Mouse (Mus musculus) limb, embryonic 15.5 days (tissue): ENCODE measurements around the gene Pdcd4. TPM values are rescaled to one million over a fixed set of nuclear protein-coding genes. Genes with fewer than 3 reads are reported as not detected.
A peak's percentile ranks its signal among the peaks of the same experiment; 100 is the strongest.

ENCODE experiments used
- ATAC-seq: fragments of 200-750 bp; cut with Nextera tagmentation; 2 replicates; pipeline ENCODE4 v1.8.0; 2017; ENCODE audit warnings: low read depth, moderate TSS enrichment; ENCODE audit not compliant: insufficient number of reproducible peaks, low FRiP score, low TSS enrichment
- H3K27ac ChIP-seq: fragments of 300-500 bp; sonication (generic); 2 replicates; pipeline ENCODE4 v1.5.1; 2015; ENCODE audit warnings: moderate library complexity, mild to moderate bottlenecking, inconsistent platforms
- H3K27me3 ChIP-seq: fragments of 300-500 bp; sonication (generic); 2 replicates; pipeline ENCODE4 v1.6.1; 2015; ENCODE audit warnings: inconsistent platforms
- H3K36me3 ChIP-seq: fragments of 300-500 bp; sonication (generic); 2 replicates; pipeline ENCODE4 v1.6.1; 2015; ENCODE audit warnings: inconsistent platforms
- H3K4me1 ChIP-seq: fragments of 300-500 bp; sonication (generic); 2 replicates; pipeline ENCODE4 v1.6.1; 2015; ENCODE audit warnings: inconsistent platforms
- H3K4me2 ChIP-seq: fragments of 300-500 bp; sonication (generic); 2 replicates; pipeline ENCODE4 v1.6.1; 2015; ENCODE audit warnings: mild to moderate bottlenecking, inconsistent platforms
- H3K4me3 ChIP-seq: fragments of 300-500 bp; sonication (generic); 2 replicates; pipeline ENCODE4 v1.5.1; 2015; ENCODE audit warnings: mild to moderate bottlenecking, inconsistent platforms
- H3K9ac ChIP-seq: fragments of 300-500 bp; sonication (generic); 2 replicates; pipeline ENCODE4 v1.6.1; 2015; ENCODE audit warnings: inconsistent platforms
- H3K9me3 ChIP-seq: fragments of 300-500 bp; sonication (generic); 2 replicates; pipeline ENCODE4 v1.6.1; 2016; ENCODE audit warnings: inconsistent platforms
- WGBS: fragments of 180-500 bp; shearing (Covaris S2); methylation state at CpG from one replicate; pipeline ENCODE4 v1.1.7; 2015; 5-methylcytosine and 5-hydroxymethylcytosine counted together
- polyA plus RNA-seq: library from polyadenylated mRNA; unstranded; fragments of >200 nt; fragmentation: Nextera tagmentation; extraction: Ambion mirVana; gene quantifications from 2 replicates; pipeline ENCODE4 v1.2.1, GENCODE M21; 2015

Gene Pdcd4
- polyA plus RNA-seq, 1 experiment from 2014 or later: 108 TPM

- no peaks in the 10 kb centered on the region for H3K36me3 ChIP-seq
- H3K9ac ChIP-seq: no peak overlapping the region
- peaks cover 40% of the 10 kb centered on the region for H3K4me1 ChIP-seq
- peak overlapping the region; percentile 12; the same call in 1 of the 2 replicates for H3K27ac ChIP-seq
- H3K4me2 ChIP-seq: 0 out of 2 replicates have a peak overlapping the region, but pooled peaks have one; percentile 8
- no peaks in the 10 kb centered on the region for H3K27me3 ChIP-seq
- ATAC-seq: 0 out of 2 replicates have a peak, but pooled peaks have one; percentile 5
- no peaks in the 10 kb centered on the region for H3K9me3 ChIP-seq
- H3K4me3 ChIP-seq: 0 out of 2 replicates have a peak overlapping the region, but pooled peaks have one; percentile 8
- WGBS: 32% methylated on average over 9 of the region's 9 CpGs
Measured at GRCm38 (mm10) chr19:53859149-53859548, 32.9 kb upstream of the Pdcd4 start.

DNA sequence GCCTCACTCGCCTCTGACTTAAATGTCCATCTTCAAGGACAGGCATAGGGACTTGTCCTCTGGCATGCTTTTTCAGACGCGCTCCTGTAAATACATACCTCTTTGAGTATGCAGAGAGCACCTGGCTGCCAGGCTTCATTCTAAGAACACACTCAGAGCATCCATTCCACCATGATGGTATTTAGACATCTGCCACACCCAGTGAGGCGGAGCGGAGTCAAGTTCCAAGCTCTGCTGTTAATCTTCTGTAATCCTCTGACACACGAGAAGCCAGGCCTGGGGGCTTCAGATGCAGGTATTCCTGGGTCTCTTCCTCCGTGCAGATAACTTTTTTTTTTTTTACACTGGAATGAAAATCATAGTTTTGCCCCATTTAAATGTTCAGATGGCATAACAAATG is 32.4 kb upstream of the Pdcd4 start:
- Histone ChIP-seq H3K9ac (no peak overlapping the region), H3K27ac (peak overlapping the region; percentile 12; the same call in 1 of the 2 replicates), H3K4me3 (0 out of 2 replicates have a peak overlapping the region, but pooled peaks have one; percentile 8), H3K27me3 (no peaks in the 10 kb centered on the region), H3K36me3 (no peaks in the 10 kb centered on the region), H3K4me2 (0 out of 2 replicates have a peak overlapping the region, but pooled peaks have one; percentile 8), H3K4me1 (peaks cover 40% of the 10 kb centered on the region), H3K9me3 (no peaks in the 10 kb centered on the region)
- 46% methylated on average over 7 of the region's 7 CpGs for WGBS
- no peak for ATAC-seq

GRCm38 (mm10) chr19:53861346-53861745 is 30.7 kb upstream of the Pdcd4 start:
- Histone ChIP-seq H3K36me3 (no peaks in the 10 kb centered on the region), H3K27me3 (no peaks in the 10 kb centered on the region), H3K4me1 (peaks cover 32% of the 10 kb centered on the region), H3K4me3 (no peak overlapping the region), H3K4me2 (no peak overlapping the region), H3K27ac (no peak overlapping the region), H3K9ac (no peak overlapping the region), H3K9me3 (no peaks in the 10 kb centered on the region)
- WGBS: 84% methylated on average over 7 of the region's 7 CpGs
- no peak for ATAC-seq

GRCm38 (mm10) chr19:53862573-53863246 is 29.3 kb upstream of the Pdcd4 start:
- Histone ChIP-seq H3K4me2 (no peak overlapping the region), H3K9me3 (no peaks in the 10 kb centered on the region), H3K9ac (no peak overlapping the region), H3K4me3 (no peak overlapping the region), H3K27me3 (no peaks in the 10 kb centered on the region), H3K4me1 (peaks cover 20% of the 10 kb centered on the region), H3K27ac (no peak overlapping the region), H3K36me3 (no peaks in the 10 kb centered on the region)
- no peak for ATAC-seq
- WGBS: 73% methylated on average over 8 of the region's 8 CpGs

GRCm38 (mm10) chr19:53867238-53867637 is 24.8 kb upstream of the Pdcd4 start:
- Histone ChIP-seq H3K9me3 (no peaks in the 10 kb centered on the region), H3K4me1 (peaks cover 7% of the 10 kb centered on the region; the same call in 1 of the 2 replicates), H3K4me2 (no peak overlapping the region), H3K4me3 (no peak overlapping the region), H3K27me3 (no peaks in the 10 kb centered on the region), H3K9ac (no peak overlapping the region), H3K36me3 (no peaks in the 10 kb centered on the region), H3K27ac (no peak overlapping the region)
- no peak for ATAC-seq

- no peaks in the 10 kb centered on the region for H3K27me3 ChIP-seq
- no peak overlapping the region for H3K4me3 ChIP-seq
- 79% methylated on average over 6 of the region's 6 CpGs for WGBS
- no peak overlapping the region for H3K4me2 ChIP-seq
- no peak overlapping the region for H3K27ac ChIP-seq
- H3K36me3 ChIP-seq: no peaks in the 10 kb centered on the region
- no peaks in the 10 kb centered on the region for H3K9me3 ChIP-seq
- H3K4me1 ChIP-seq: peaks cover 4% of the 10 kb centered on the region; the same call in 1 of the 2 replicates
- H3K9ac ChIP-seq: no peak overlapping the region
- ATAC-seq: no peak
Measured at GRCm38 (mm10) chr19:53868125-53868524, 23.9 kb upstream of the Pdcd4 start.

- Histone ChIP-seq H3K9me3 (no peaks in the 10 kb centered on the region), H3K36me3 (no peaks in the 10 kb centered on the region), H3K4me2 (no peak overlapping the region), H3K4me1 (peaks cover 4% of the 10 kb centered on the region; the same call in 1 of the 2 replicates), H3K27me3 (no peaks in the 10 kb centered on the region), H3K27ac (no peak overlapping the region), H3K9ac (no peak overlapping the region), H3K4me3 (no peak overlapping the region)
- 94% methylated on average over 1 of the region's 1 CpGs for WGBS
- ATAC-seq: no peak
Measured at GRCm38 (mm10) chr19:53868796-53869195, 23.2 kb upstream of the Pdcd4 start.

DNA sequence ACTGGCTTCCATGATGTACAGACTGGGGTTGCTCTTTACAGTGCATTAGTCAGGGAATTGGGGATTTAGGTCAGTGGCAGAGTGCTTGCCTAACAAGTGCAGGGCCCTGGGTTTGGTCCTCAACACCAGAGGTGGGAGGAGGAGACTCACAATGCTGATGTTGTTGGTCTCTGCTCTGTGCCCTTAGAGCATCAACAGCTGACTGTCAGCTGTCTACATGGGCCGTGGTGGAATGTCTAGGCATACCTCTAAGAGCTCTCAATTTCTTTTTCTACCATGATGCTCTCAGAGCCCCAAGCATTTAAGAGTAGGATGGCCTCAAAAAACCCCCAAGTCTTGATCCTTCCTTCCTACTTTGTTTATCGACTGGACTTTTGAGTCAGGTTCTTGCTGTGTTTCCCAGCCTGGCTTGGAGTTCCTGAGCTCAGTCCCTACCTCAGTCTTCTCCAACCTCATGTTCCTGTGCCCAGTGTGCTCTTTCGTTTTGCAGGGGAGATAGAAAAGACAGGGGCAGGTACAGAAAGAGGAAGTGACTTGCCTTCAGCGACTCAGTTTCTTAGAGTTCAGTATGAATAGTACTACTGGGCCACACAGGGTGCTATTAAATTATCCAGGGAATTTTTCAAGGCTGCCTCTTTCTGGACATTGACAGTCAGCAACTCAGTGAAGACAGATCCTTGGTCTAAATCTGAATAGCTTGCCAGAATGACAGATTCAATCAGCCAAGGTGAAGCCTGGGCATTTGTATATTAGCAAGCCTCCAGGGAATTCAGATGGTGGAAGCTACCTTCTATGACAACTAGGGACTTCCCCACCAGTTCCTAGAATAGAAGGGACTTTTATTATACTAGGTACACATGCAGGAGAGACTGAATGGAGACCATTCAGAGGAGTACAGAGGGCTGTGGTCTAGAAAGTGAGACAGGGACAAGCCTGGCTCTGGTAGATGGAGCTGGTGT is 22.3 kb upstream of the Pdcd4 start:
- Histone ChIP-seq H3K4me1 (peaks cover 4% of the 10 kb centered on the region; the same call in 1 of the 2 replicates), H3K4me3 (no peak overlapping the region), H3K9me3 (no peaks in the 10 kb centered on the region), H3K36me3 (no peaks in the 10 kb centered on the region), H3K4me2 (no peak overlapping the region), H3K27ac (no peak overlapping the region), H3K9ac (no peak overlapping the region), H3K27me3 (no peaks in the 10 kb centered on the region)
- no peak for ATAC-seq
- WGBS: 76% methylated on average over 4 of the region's 4 CpGs

DNA sequence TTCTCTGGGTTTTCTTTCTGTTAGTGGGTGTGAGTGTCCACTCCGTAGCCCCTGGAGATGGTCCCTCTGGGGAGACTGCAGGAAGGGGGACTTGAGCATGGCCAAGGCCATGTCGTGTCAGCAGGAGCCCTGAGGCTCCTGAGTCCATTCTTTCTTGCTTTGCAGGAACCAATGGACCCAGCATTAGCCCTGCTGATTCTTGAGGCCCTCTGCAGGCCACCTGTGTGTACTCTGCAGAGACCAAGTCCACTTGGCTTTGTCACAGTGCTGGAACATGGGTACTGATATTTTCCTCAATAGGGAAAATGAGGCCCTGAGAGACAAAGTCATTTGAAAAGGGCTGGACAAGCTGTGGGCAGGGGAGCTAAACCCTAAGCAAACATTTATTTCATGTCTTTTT is 21.5 kb upstream of the Pdcd4 start:
- no peaks in the 10 kb centered on the region for H3K27me3 ChIP-seq

GRCm38 (mm10) chr19:53871502-53871901 is 20.5 kb upstream of the Pdcd4 start:
- no peaks in the 10 kb centered on the region for H3K36me3 ChIP-seq
- no peak overlapping the region for H3K4me3 ChIP-seq
- peaks cover 4% of the 10 kb centered on the region; the same call in 1 of the 2 replicates for H3K4me1 ChIP-seq
- ATAC-seq: no peak
- no peaks in the 10 kb centered on the region for H3K27me3 ChIP-seq
- H3K4me2 ChIP-seq: no peak overlapping the region
- H3K27ac ChIP-seq: no peak overlapping the region
- H3K9me3 ChIP-seq: no peaks in the 10 kb centered on the region
- 81% methylated on average over 6 of the region's 6 CpGs for WGBS
- H3K9ac ChIP-seq: no peak overlapping the region

More for the DNA sequence above, 21.5 kb upstream of the Pdcd4 start:
- no peak for ATAC-seq
- 68% methylated on average over 2 of the region's 2 CpGs for WGBS
- no peak overlapping the region for H3K4me3 ChIP-seq
- no peak overlapping the region for H3K9ac ChIP-seq
- peaks cover 4% of the 10 kb centered on the region; the same call in 1 of the 2 replicates for H3K4me1 ChIP-seq
- H3K9me3 ChIP-seq: no peaks in the 10 kb centered on the region
- H3K36me3 ChIP-seq: no peaks in the 10 kb centered on the region
- H3K27ac ChIP-seq: no peak overlapping the region
- H3K4me2 ChIP-seq: no peak overlapping the region

DNA sequence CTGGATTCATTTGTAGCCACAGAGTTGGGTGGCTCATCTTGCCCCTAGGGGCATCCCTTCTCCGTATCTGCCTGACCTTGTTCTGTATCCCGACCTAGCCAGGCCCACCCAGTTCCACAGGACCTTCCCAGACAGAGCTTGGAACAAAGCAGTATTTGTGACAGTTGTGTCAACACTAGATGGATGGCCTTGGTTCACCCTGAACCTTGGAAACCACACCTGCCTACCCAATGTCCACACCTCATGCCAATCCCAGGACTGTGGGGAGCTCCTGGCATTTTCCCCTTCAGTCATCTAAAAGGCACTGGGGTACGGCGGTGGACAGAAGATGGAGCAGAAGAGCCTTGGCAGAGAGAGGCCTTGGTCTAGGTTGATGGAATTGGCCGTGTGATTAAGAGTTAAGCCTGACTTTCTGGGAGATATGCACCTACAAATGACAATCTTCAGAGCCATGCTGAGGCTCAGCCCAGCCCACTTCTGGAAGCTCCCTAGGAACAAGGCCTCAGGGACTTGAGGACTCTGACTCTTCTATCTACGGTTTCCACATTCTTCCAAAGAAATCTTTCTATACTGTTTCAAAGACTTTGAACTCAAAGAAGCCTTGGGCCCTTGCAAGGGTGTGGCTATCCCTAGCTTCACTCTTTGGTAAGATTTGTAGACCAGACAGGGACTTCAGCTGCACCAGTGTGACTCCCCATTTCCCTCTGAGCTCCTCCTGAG is 18.9 kb upstream of the Pdcd4 start:
- Histone ChIP-seq H3K4me3 (no peak overlapping the region), H3K9me3 (no peaks in the 10 kb centered on the region), H3K4me2 (no peak overlapping the region), H3K27me3 (no peaks in the 10 kb centered on the region), H3K27ac (no peak overlapping the region), H3K4me1 (peaks cover 4% of the 10 kb centered on the region; the same call in 1 of the 2 replicates), H3K36me3 (no peaks in the 10 kb centered on the region), H3K9ac (no peak overlapping the region)
- WGBS: 81% methylated on average over 6 of the region's 6 CpGs
- no peak for ATAC-seq
